Mouse (Mus musculus) megakaryocyte, embryonic 14.5 days (primary cell): ENCODE data around the gene Mfsd7a. TPM values are rescaled to one million over a fixed set of nuclear protein-coding genes. Genes with fewer than 3 reads are reported as not detected.
A peak's percentile ranks its signal among the peaks of the same experiment; 100 is the strongest.
"Not testable (repeated sequence)": the region's sequence is repeated elsewhere in the genome, so short reads cannot be mapped to it uniquely, and the experiment has no call there.

Experiments
- H3K27me3 ChIP-seq: replicated peaks from 2 replicates; pipeline ENCODE3; 2012; ENCODE audit warnings: inconsistent platforms
- H3K36me3 ChIP-seq: replicated peaks from 2 replicates; pipeline ENCODE3; 2012; ENCODE audit warnings: low read length, inconsistent platforms, mixed read lengths
- H3K4me1 ChIP-seq: 2 replicates; pipeline ENCODE4 v1.6.1; 2012; ENCODE audit warnings: inconsistent platforms
- H3K4me3 ChIP-seq: replicated peaks from 2 replicates; pipeline ENCODE3; 2012; ENCODE audit warnings: moderate library complexity, mild to moderate bottlenecking, inconsistent platforms
- H3K9me3 ChIP-seq: 2 replicates; pipeline ENCODE4 v1.6.1; 2012; ENCODE audit warnings: inconsistent platforms
- FLI1 ChIP-seq: IDR thresholded peaks from 2 replicates; pipeline ENCODE4 v1.6.1; 2012; ENCODE audit warnings: low read length, inconsistent platforms, mixed read lengths
- GATA1 ChIP-seq: IDR thresholded peaks from 3 replicates; pipeline ENCODE4 v1.6.1; 2012; ENCODE audit warnings: mixed read lengths, low read length, inconsistent platforms, borderline replicate concordance
- polyA plus RNA-seq: library from polyadenylated mRNA; stranded (reverse); fragments of >175 nt; gene quantifications from 2 replicates; pipeline ENCODE4 v1.2.3, GENCODE M21; 2012; ENCODE audit warnings: low replicate concordance; ENCODE audit not compliant: insufficient read depth

Gene Mfsd7a
- 0.86 TPM in 1 of 2 replicates, not detected in the other for polyA plus RNA-seq

DNA sequence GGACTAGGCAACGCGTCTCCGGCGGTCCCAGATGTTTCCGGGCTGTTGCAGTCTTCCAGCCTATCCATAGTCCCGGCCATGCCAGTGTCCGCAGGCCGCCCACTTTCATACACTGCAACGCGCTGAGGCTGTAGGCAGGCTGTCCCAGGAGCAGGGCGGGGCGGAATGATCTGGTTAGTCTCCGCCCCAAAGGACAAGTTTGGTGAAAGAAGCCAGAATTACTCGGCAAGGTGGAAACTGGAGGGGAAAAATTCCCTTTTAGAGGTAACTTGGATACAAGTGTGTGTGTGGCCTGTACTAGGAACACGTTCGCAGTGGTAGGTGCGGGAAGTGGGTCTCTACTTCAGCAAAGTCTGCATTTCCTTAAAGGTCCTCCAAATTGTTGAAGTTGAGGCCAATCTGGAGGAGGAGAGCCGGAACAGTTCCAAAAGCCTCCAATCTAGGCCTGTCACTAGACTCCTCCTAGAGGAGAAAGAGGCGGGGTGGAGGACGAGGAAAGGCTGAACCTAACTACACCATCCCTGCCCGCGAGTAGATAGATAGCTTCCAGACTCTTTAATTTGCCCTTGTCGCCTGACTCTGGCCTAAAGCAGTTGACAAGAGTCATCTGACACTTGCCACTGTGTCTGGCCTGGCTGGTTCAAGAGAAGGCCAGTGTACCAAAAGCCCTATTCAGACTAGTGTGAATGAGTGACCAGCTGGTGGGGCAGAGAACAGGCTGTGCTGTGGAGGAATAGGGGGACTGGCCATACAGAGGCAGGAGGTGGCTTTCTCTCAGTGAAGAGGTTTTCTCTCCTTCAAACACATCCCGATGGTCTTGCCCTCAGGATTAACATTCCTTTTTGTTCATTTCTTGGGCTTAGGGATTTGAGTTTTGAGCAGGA lies at the start of gene Mfsd7a:
TSS of gene Mfsd7a (minus strand) at position 107 of the 884 bp plus-strand sequence.
- no peak for TF ChIP-seq FLI1
- TF ChIP-seq GATA1 = no peak
- Histone ChIP-seq H3K36me3 (no peaks in the 10 kb centered on the region), H3K27me3 (peaks cover 30% of the 10 kb centered on the region), H3K4me1 (peaks cover 42% of the 10 kb centered on the region), H3K4me3 (peak within 1 kb of the TSS; percentile 85), H3K9me3 (no peaks in the 10 kb centered on the region)

GRCm38 (mm10) chr5:108486148-108486547 lies 37.5 kb upstream of the Mfsd7a start:
- H3K9me3 ChIP-seq, H3K4me3 ChIP-seq, H3K27me3 ChIP-seq: not testable (repeated sequence)
- peaks cover 84% of the 10 kb centered on the region for H3K36me3 ChIP-seq
- H3K4me1 ChIP-seq = peaks cover 41% of the 10 kb centered on the region

GRCm38 (mm10) chr5:108485239-108485638 lies 36.5 kb upstream of the Mfsd7a start:
- Histone ChIP-seq H3K9me3 (no peaks in the 10 kb centered on the region), H3K27me3 (no peaks in the 10 kb centered on the region), H3K4me3 (no peak overlapping the region), H3K36me3 (peaks cover 76% of the 10 kb centered on the region), H3K4me1 (peaks cover 37% of the 10 kb centered on the region)
- TF ChIP-seq FLI1 (no peak), GATA1 (no peak)

- Histone ChIP-seq H3K4me1 (peaks cover 37% of the 10 kb centered on the region), H3K9me3 (no peaks in the 10 kb centered on the region), H3K27me3 (no peaks in the 10 kb centered on the region), H3K36me3 (peaks cover 71% of the 10 kb centered on the region), H3K4me3 (no peak overlapping the region)
- TF ChIP-seq FLI1 = no peak
- TF ChIP-seq GATA1 = no peak
Measured at GRCm38 (mm10) chr5:108483006-108483405, 34.3 kb upstream of the Mfsd7a start.

- H3K36me3 ChIP-seq = peaks cover 87% of the 10 kb centered on the region
- no peak overlapping the region for H3K4me3 ChIP-seq
- peaks cover 35% of the 10 kb centered on the region for H3K4me1 ChIP-seq
- TF ChIP-seq GATA1 (no peak), FLI1 (no peak)
- H3K9me3 ChIP-seq = no peaks in the 10 kb centered on the region
- H3K27me3 ChIP-seq = no peaks in the 10 kb centered on the region
Measured at GRCm38 (mm10) chr5:108475977-108476376, 27.3 kb upstream of the Mfsd7a start.

- Histone ChIP-seq H3K36me3 (peaks cover 85% of the 10 kb centered on the region), H3K27me3 (no peaks in the 10 kb centered on the region), H3K4me3 (no peak overlapping the region), H3K9me3 (no peaks in the 10 kb centered on the region), H3K4me1 (peaks cover 54% of the 10 kb centered on the region)
- TF ChIP-seq GATA1 = no peak
- TF ChIP-seq FLI1 = no peak
Measured at GRCm38 (mm10) chr5:108473737-108474136, 25.0 kb upstream of the Mfsd7a start.

GRCm38 (mm10) chr5:108469617-108470016 lies 20.9 kb upstream of the Mfsd7a start:
- Histone ChIP-seq H3K4me3 (no peak overlapping the region), H3K4me1 (peaks cover 70% of the 10 kb centered on the region), H3K9me3 (no peaks in the 10 kb centered on the region), H3K36me3 (peaks cover 57% of the 10 kb centered on the region), H3K27me3 (no peaks in the 10 kb centered on the region)
- TF ChIP-seq GATA1 (no peak), FLI1 (no peak)

- no peaks in the 10 kb centered on the region for H3K9me3 ChIP-seq
- TF ChIP-seq GATA1 = no peak
- no peak for TF ChIP-seq FLI1
- H3K36me3 ChIP-seq = peaks cover 27% of the 10 kb centered on the region
- no peak overlapping the region for H3K4me3 ChIP-seq
- peaks cover 88% of the 10 kb centered on the region for H3K4me1 ChIP-seq
- H3K27me3 ChIP-seq = no peaks in the 10 kb centered on the region
Measured at GRCm38 (mm10) chr5:108466647-108467046, 18.0 kb upstream of the Mfsd7a start.

DNA sequence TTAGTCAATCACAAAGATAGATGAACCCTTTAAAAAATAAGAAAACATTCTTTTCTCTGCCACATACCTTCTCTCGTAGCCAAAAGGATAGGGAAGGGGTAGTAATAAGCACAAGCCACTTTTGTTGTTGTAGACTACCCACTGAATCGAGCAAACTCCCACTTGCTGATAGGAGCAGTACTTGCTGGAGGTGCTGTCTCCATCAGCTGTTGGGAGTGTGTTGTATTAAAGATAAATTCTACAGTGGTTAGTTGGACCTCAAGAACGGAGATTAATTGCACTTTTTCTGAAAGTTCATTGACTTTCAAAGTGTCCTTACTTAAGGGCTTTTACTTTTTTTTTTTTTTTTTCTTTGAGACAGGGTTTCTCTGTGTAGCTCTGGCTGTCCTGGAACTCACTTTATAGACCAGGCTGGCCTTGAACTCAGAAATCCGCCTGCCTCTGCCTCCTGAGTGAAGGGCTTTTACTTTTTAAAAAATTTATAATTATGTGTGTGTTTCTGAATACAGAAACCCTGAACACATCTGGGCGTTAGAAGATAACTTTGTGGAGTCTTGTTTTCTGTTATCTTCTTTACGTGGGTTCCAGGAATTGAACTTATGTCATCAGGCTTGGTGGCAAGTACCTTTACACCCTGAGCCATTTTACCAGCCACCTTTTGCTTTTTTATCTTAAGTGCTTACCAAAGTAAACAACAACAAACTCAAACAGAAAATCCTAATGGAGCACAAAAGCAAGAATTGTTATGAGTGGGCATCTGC lies 16.6 kb upstream of the Mfsd7a start:
- H3K36me3 ChIP-seq = peaks cover 16% of the 10 kb centered on the region
- peaks cover 83% of the 10 kb centered on the region for H3K4me1 ChIP-seq
- H3K27me3 ChIP-seq = no peaks in the 10 kb centered on the region
- H3K4me3 ChIP-seq = no peak overlapping the region
- H3K9me3 ChIP-seq = no peaks in the 10 kb centered on the region
- TF ChIP-seq GATA1 (no peak), FLI1 (no peak)

- peak overlapping the region; percentile 97 for H3K4me3 ChIP-seq
- TF ChIP-seq GATA1 = no peak
- TF ChIP-seq FLI1 = no peak
- H3K4me1 ChIP-seq = peaks cover 73% of the 10 kb centered on the region
- peaks cover 6% of the 10 kb centered on the region for H3K36me3 ChIP-seq
- peaks cover 2% of the 10 kb centered on the region for H3K27me3 ChIP-seq
- H3K9me3 ChIP-seq = no peaks in the 10 kb centered on the region
Measured at GRCm38 (mm10) chr5:108462446-108462845, 13.8 kb upstream of the Mfsd7a start.
